Mouse (Mus musculus): ENCODE measurements around the gene Babam1. TPM values are rescaled to one million over a fixed set of nuclear protein-coding genes. Genes with fewer than 3 reads are reported as not detected.

Gene Babam1
- polyA plus RNA-seq, 1 experiment from 2014 or later, result 88.4 TPM

GRCm38 (mm10) chr8:71388267-71388666 lies 8.4 kb upstream of the Babam1 start:
- Histone ChIP-seq H3K4me1 (ENCODE audit: control insufficient read depth, insufficient read depth, low read length) (0 out of 2 replicates have a peak, but pooled peaks cover 3% of the 10 kb centered on the region), H3K4me3 (replicated peaks; ENCODE audit: low read depth, low read length) (no peak overlapping the region), H3K4me2 (ENCODE audit: low read length) (no peak overlapping the region), H3K27ac (replicated peaks; ENCODE audit: low read depth, low read length) (no peak overlapping the region), H3K36me3 (ENCODE audit: control insufficient read depth, insufficient read depth, low read length) (no peaks in the 10 kb centered on the region), H3K27me3 (ENCODE audit: control insufficient read depth, insufficient read depth, low read length) (no peaks in the 10 kb centered on the region), H3K9me3 (ENCODE audit: control insufficient read depth, low read length) (no peaks in the 10 kb centered on the region), H3K9ac (replicated peaks; ENCODE audit: low read length) (no peak overlapping the region)
- ATAC-seq (ENCODE audit: low FRiP score, low TSS enrichment) (no peak), DNase-seq (no peak)
- WGBS, result 81% methylated on average over 1 of the region's 1 CpGs

- 86% methylated on average over 2 of the region's 2 CpGs for WGBS
- no peaks in the 10 kb centered on the region for H3K36me3 ChIP-seq (ENCODE audit: control insufficient read depth, insufficient read depth, low read length)
- no peak for ATAC-seq (ENCODE audit: low FRiP score, low TSS enrichment)
These were observed 5.0 kb upstream of the Babam1 start for GRCm38 (mm10) chr8:71391696-71392095.

GRCm38 (mm10) chr8:71392391-71392790 lies 4.3 kb upstream of the Babam1 start:
- Histone ChIP-seq H3K4me1 (ENCODE audit: control insufficient read depth, insufficient read depth, low read length) (peaks cover 3% of the 10 kb centered on the region; the same call in 1 of the 2 replicates), H3K9me3 (ENCODE audit: control insufficient read depth, low read length) (no peaks in the 10 kb centered on the region), H3K9ac (replicated peaks; ENCODE audit: low read length) (no peak overlapping the region), H3K27ac (replicated peaks; ENCODE audit: low read depth, low read length) (no peak overlapping the region), H3K4me2 (ENCODE audit: low read length) (no peak overlapping the region), H3K36me3 (ENCODE audit: control insufficient read depth, insufficient read depth, low read length) (no peaks in the 10 kb centered on the region), H3K27me3 (ENCODE audit: control insufficient read depth, insufficient read depth, low read length) (no peaks in the 10 kb centered on the region), H3K4me3 (replicated peaks; ENCODE audit: low read depth, low read length) (no peak overlapping the region)
- DNase-seq (no peak), ATAC-seq (ENCODE audit: low FRiP score, low TSS enrichment) (no peak)
- WGBS, result 78% methylated on average over 5 of the region's 5 CpGs

More at GRCm38 (mm10) chr8:71391696-71392095, 5.0 kb upstream of the Babam1 start:
- DNase-seq, result no peak
- H3K4me3 ChIP-seq (replicated peaks; ENCODE audit: low read depth, low read length), result no peak overlapping the region
- H3K9me3 ChIP-seq (ENCODE audit: control insufficient read depth, low read length), result no peaks in the 10 kb centered on the region
- H3K4me1 ChIP-seq (ENCODE audit: control insufficient read depth, insufficient read depth, low read length), result no peaks in the 10 kb centered on the region; the same call in 1 of the 2 replicates
- no peak overlapping the region for H3K27ac ChIP-seq (replicated peaks; ENCODE audit: low read depth, low read length)
- no peak overlapping the region for H3K9ac ChIP-seq (replicated peaks; ENCODE audit: low read length)
- H3K4me2 ChIP-seq (ENCODE audit: low read length), result no peak overlapping the region
- H3K27me3 ChIP-seq (ENCODE audit: control insufficient read depth, insufficient read depth, low read length), result no peaks in the 10 kb centered on the region

- H3K4me1 ChIP-seq (ENCODE audit: control insufficient read depth, insufficient read depth, low read length), result peaks cover 8% of the 10 kb centered on the region; the same call in 1 of the 2 replicates
- H3K4me3 ChIP-seq (replicated peaks; ENCODE audit: low read depth, low read length), result no peak overlapping the region
- WGBS, result 17% methylated on average over 3 of the region's 3 CpGs
- H3K27me3 ChIP-seq (ENCODE audit: control insufficient read depth, insufficient read depth, low read length), result no peaks in the 10 kb centered on the region
- H3K9ac ChIP-seq (replicated peaks; ENCODE audit: low read length), result no peak overlapping the region
- H3K36me3 ChIP-seq (ENCODE audit: control insufficient read depth, insufficient read depth, low read length), result no peaks in the 10 kb centered on the region
- H3K27ac ChIP-seq (replicated peaks; ENCODE audit: low read depth, low read length), result no peak overlapping the region
- no peak overlapping the region for H3K4me2 ChIP-seq (ENCODE audit: low read length)
- no peaks in the 10 kb centered on the region for H3K9me3 ChIP-seq (ENCODE audit: control insufficient read depth, low read length)
- ATAC-seq (ENCODE audit: low FRiP score, low TSS enrichment) (no peak), DNase-seq (peak; percentile 57)
These were observed 3.8 kb upstream of the Babam1 start for GRCm38 (mm10) chr8:71392871-71393270.

- H3K4me3 ChIP-seq (replicated peaks; ENCODE audit: low read depth, low read length), result no peak overlapping the region
- H3K4me2 ChIP-seq (ENCODE audit: low read length), result no peak overlapping the region
- 86% methylated on average over 7 of the region's 7 CpGs for WGBS
- no peak for ATAC-seq (ENCODE audit: low FRiP score, low TSS enrichment)
- no peak overlapping the region for H3K27ac ChIP-seq (replicated peaks; ENCODE audit: low read depth, low read length)
- H3K4me1 ChIP-seq (ENCODE audit: control insufficient read depth, insufficient read depth, low read length), result peaks cover 8% of the 10 kb centered on the region; the same call in 1 of the 2 replicates
- H3K27me3 ChIP-seq (ENCODE audit: control insufficient read depth, insufficient read depth, low read length), result no peaks in the 10 kb centered on the region
- no peaks in the 10 kb centered on the region for H3K9me3 ChIP-seq (ENCODE audit: control insufficient read depth, low read length)
- H3K36me3 ChIP-seq (ENCODE audit: control insufficient read depth, insufficient read depth, low read length), result peaks cover 10% of the 10 kb centered on the region
- H3K9ac ChIP-seq (replicated peaks; ENCODE audit: low read length), result no peak overlapping the region
- no peak for DNase-seq
These were observed 2.2 kb upstream of the Babam1 start for GRCm38 (mm10) chr8:71394481-71394880.

GRCm38 (mm10) chr8:71395071-71395470 lies 1.6 kb upstream of the Babam1 start:
- ATAC-seq (ENCODE audit: low FRiP score, low TSS enrichment) (no peak), DNase-seq (no peak)
- Histone ChIP-seq H3K4me1 (ENCODE audit: control insufficient read depth, insufficient read depth, low read length) (peaks cover 8% of the 10 kb centered on the region; the same call in 1 of the 2 replicates), H3K9me3 (ENCODE audit: control insufficient read depth, low read length) (no peaks in the 10 kb centered on the region), H3K4me3 (replicated peaks; ENCODE audit: low read depth, low read length) (no peak overlapping the region), H3K36me3 (ENCODE audit: control insufficient read depth, insufficient read depth, low read length) (peaks cover 14% of the 10 kb centered on the region), H3K27me3 (ENCODE audit: control insufficient read depth, insufficient read depth, low read length) (no peaks in the 10 kb centered on the region), H3K4me2 (ENCODE audit: low read length) (no peak overlapping the region), H3K9ac (replicated peaks; ENCODE audit: low read length) (no peak overlapping the region), H3K27ac (replicated peaks; ENCODE audit: low read depth, low read length) (no peak overlapping the region; the same call in 1 of the 2 replicates)
- 85% methylated on average over 10 of the region's 10 CpGs for WGBS

GRCm38 (mm10) chr8:71395629-71396028 lies 1.0 kb upstream of the Babam1 start, which contains the start of gene Ushbp1:
Ushbp1 (minus strand) TSS chr8:71395802.
- no peak for DNase-seq
- Histone ChIP-seq H3K9ac (replicated peaks; ENCODE audit: low read length) (no peak within 1 kb of the TSS), H3K4me3 (replicated peaks; ENCODE audit: low read depth, low read length) (peak within 1 kb of the TSS; percentile 56), H3K27ac (replicated peaks; ENCODE audit: low read depth, low read length) (peak within 1 kb of the TSS; percentile 39; the same call in 1 of the 2 replicates), H3K4me1 (ENCODE audit: control insufficient read depth, insufficient read depth, low read length) (peaks cover 8% of the 10 kb centered on the region; the same call in 1 of the 2 replicates), H3K36me3 (ENCODE audit: control insufficient read depth, insufficient read depth, low read length) (peaks cover 14% of the 10 kb centered on the region), H3K27me3 (ENCODE audit: control insufficient read depth, insufficient read depth, low read length) (no peaks in the 10 kb centered on the region), H3K9me3 (ENCODE audit: control insufficient read depth, low read length) (no peaks in the 10 kb centered on the region), H3K4me2 (ENCODE audit: low read length) (peak within 1 kb of the TSS; percentile 90)
- no peak for ATAC-seq (ENCODE audit: low FRiP score, low TSS enrichment)
- WGBS, result 90% methylated on average over 9 of the region's 9 CpGs

- no peaks in the 10 kb centered on the region for H3K27me3 ChIP-seq (ENCODE audit: control insufficient read depth, insufficient read depth, low read length)
- peak overlapping the region; percentile 56 for H3K4me3 ChIP-seq (replicated peaks; ENCODE audit: low read depth, low read length)
- ATAC-seq (ENCODE audit: low FRiP score, low TSS enrichment) (no peak), DNase-seq (no peak)
- no peak overlapping the region for H3K9ac ChIP-seq (replicated peaks; ENCODE audit: low read length)
- H3K4me2 ChIP-seq (ENCODE audit: low read length), result peak overlapping the region; percentile 90
- H3K36me3 ChIP-seq (ENCODE audit: control insufficient read depth, insufficient read depth, low read length), result peaks cover 17% of the 10 kb centered on the region
- H3K9me3 ChIP-seq (ENCODE audit: control insufficient read depth, low read length), result no peaks in the 10 kb centered on the region
- WGBS, result 88% methylated on average over 12 of the region's 12 CpGs
- H3K4me1 ChIP-seq (ENCODE audit: control insufficient read depth, insufficient read depth, low read length), result peaks cover 8% of the 10 kb centered on the region; the same call in 1 of the 2 replicates
- no peak overlapping the region for H3K27ac ChIP-seq (replicated peaks; ENCODE audit: low read depth, low read length)
These were observed 1.0 kb downstream of the Babam1 start for GRCm38 (mm10) chr8:71397701-71398100.

- no peak for DNase-seq
- peaks cover 8% of the 10 kb centered on the region; the same call in 1 of the 2 replicates for H3K4me1 ChIP-seq (ENCODE audit: control insufficient read depth, insufficient read depth, low read length)
- no peaks in the 10 kb centered on the region for H3K27me3 ChIP-seq (ENCODE audit: control insufficient read depth, insufficient read depth, low read length)
- WGBS, result 95% methylated on average over 2 of the region's 2 CpGs
- ATAC-seq (ENCODE audit: low FRiP score, low TSS enrichment), result no peak
- no peaks in the 10 kb centered on the region for H3K9me3 ChIP-seq (ENCODE audit: control insufficient read depth, low read length)
- H3K27ac ChIP-seq (replicated peaks; ENCODE audit: low read depth, low read length), result no peak overlapping the region
- H3K4me2 ChIP-seq (ENCODE audit: low read length), result no peak overlapping the region
- H3K4me3 ChIP-seq (replicated peaks; ENCODE audit: low read depth, low read length), result no peak overlapping the region
- no peak overlapping the region for H3K9ac ChIP-seq (replicated peaks; ENCODE audit: low read length)
- peaks cover 20% of the 10 kb centered on the region for H3K36me3 ChIP-seq (ENCODE audit: control insufficient read depth, insufficient read depth, low read length)
These were observed 4.2 kb downstream of the Babam1 start for GRCm38 (mm10) chr8:71400826-71401225.

All from midbrain, embryonic 14.5 days (tissue).